Mouse (Mus musculus): ENCODE results near the gene Pecam1. TPM values are rescaled to one million over a fixed set of nuclear protein-coding genes. Genes with fewer than 3 reads are reported as not detected.

The Pecam1 gene
- total and polyA plus RNA-seq, 3 experiments, result 18.4 to 22.3 (median 19.2) TPM

DNA sequence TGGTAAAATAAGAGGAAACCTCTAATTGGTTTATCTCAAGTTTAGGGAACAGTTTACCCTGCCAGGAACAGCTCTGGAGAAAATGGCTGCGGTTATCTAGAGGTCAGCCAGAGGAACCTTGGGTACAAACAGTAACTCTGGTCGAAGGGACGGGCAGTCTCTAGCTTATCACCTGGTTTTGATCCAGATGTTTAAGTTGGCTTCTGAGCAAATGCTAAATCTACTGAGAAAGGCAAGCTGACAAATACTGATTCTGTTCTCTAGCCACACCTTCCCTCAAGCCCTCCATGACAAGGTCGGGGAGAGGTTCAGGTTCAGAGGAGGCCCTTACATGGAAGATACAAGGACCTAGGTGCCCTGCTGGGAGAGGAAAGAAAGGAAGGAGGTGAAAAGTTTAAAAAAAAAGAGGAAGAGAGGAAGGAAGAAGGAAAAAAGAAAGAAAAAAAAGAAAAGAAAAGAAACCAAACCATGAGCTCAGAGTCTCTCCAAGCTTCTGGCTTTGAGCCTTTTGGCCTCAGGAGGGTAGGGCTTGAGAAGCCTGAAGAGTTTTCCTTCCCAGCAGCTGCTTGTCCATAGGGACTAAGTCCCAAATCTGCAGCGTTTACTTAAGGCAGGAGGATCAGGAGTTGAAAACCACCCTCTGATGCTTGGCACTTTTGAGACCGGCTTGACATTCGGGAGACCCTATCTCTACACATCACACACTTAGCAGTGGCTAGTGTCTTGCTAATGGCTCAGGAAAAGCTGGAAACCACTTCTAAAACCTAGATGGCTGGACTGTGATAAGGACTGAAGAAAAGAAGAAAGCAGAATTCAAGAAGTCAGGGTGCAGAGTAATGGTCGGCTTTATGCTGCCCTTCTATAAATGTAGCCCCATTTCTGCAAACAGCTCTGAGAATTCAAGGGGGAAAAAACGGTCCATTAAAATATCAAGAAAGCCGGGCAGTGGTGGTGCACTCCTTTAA is 21.7 kb downstream of the Pecam1 start:
- in situ Hi-C loops (cut with MboI; ENCODE audit: low pct_ligation_motif_present, low pct_unique_long_range_greater_than_20kb, low sequenced_read_pairs) (no loop called here), dilution Hi-C loops (cut with MboI; ENCODE audit: extremely low pct_ligation_motif_present, extremely low pct_unique_long_range_greater_than_20kb, low sequenced_read_pairs) (no loop called here)
- Histone ChIP-seq H3K36me3 (replicated peaks in 1 of 2; ENCODE audit: control insufficient read depth in 1 of 2, insufficient read depth in 1 of 2, low read length in 1 of 2) (peaks cover 16 to 32% of the 10 kb centered on the region in 2 experiments), H3K9me3 (replicated peaks; ENCODE audit: low read length) (peaks cover 12% of the 10 kb centered on the region), H3K27me3 (replicated peaks) (no peaks in the 10 kb centered on the region), H3K9ac (ENCODE audit: insufficient read depth, low read depth) (no peak overlapping the region), H3K4me3 (replicated peaks in 1 of 3; ENCODE audit: low read depth in 2 of 3, low read length in 2 of 3, poor library complexity in 1 of 3) (no peak overlapping the region), H3K27ac (ENCODE audit: insufficient read depth, low read depth) (no peak overlapping the region), H3K4me1 (ENCODE audit: control insufficient read depth in 1 of 2, insufficient read depth in 2 of 2) (peaks cover 2 to 28% of the 10 kb centered on the region in 2 experiments), H3K4me2 (ENCODE audit: insufficient read depth, low read depth, poor library complexity, severe bottlenecking) (no peak overlapping the region), H3K79me2 (replicated peaks; ENCODE audit: control insufficient read depth, extremely low read depth, insufficient read depth, poor library complexity, severe bottlenecking) (no peaks in the 10 kb centered on the region; the same call in 1 of the 2 replicates)
- no peak for DNase-seq (ENCODE audit: extremely low read depth)
- TF ChIP-seq CTCF (conservative IDR thresholded peaks at IDR 0.05 in 1 of 2, IDR thresholded peaks at IDR 0.05 in 1 of 2; ENCODE audit: low read depth in 2 of 2, low read length in 2 of 2) (no peak), ZC3H11A (IDR thresholded peaks at IDR 0.05; ENCODE audit: low read depth, low read length) (no peak), MEF2A (IDR thresholded peaks at IDR 0.05; ENCODE audit: borderline replicate concordance, low read depth, low read length) (no peak), RAD21 (IDR thresholded peaks at IDR 0.05; ENCODE audit: low read depth, low read length) (no peak), POLR2AphosphoS2 (IDR thresholded peaks at IDR 0.05; ENCODE audit: low read depth, low read length) (no peak), CHD1 (IDR thresholded peaks at IDR 0.05; ENCODE audit: low read depth, low read length) (no peak), TBP (conservative IDR thresholded peaks at IDR 0.05; ENCODE audit: low read depth, low read length) (no peak), NRF1 (IDR thresholded peaks at IDR 0.05; ENCODE audit: low read depth, low read length) (no peak), MAZ (IDR thresholded peaks at IDR 0.05; ENCODE audit: low read depth, low read length) (no peak), TCF12 (IDR thresholded peaks at IDR 0.05; ENCODE audit: low read depth, low read length) (no peak), MAFK (IDR thresholded peaks at IDR 0.05; ENCODE audit: insufficient replicate concordance, low read length) (no peak), CHD2 (IDR thresholded peaks at IDR 0.05; ENCODE audit: low read length) (no peak), ZNF384 (IDR thresholded peaks at IDR 0.05; ENCODE audit: low read depth, low read length) (no peak), ETS1 (conservative IDR thresholded peaks at IDR 0.05; ENCODE audit: low read depth, low read length) (no peak), MAX (IDR thresholded peaks at IDR 0.05; ENCODE audit: low read length) (no peak), E2F4 (IDR thresholded peaks at IDR 0.05; ENCODE audit: insufficient replicate concordance, low read depth, low read length) (no peak)

- no peak for DNase-seq (ENCODE audit: extremely low read depth)
- in situ Hi-C loops (cut with MboI; ENCODE audit: low pct_ligation_motif_present, low pct_unique_long_range_greater_than_20kb, low sequenced_read_pairs) (no loop called here), dilution Hi-C loops (cut with MboI; ENCODE audit: extremely low pct_ligation_motif_present, extremely low pct_unique_long_range_greater_than_20kb, low sequenced_read_pairs) (no loop called here)
- H3K79me2 ChIP-seq (replicated peaks; ENCODE audit: control insufficient read depth, extremely low read depth, insufficient read depth, poor library complexity, severe bottlenecking), result no peaks in the 10 kb centered on the region; the same call in 1 of the 2 replicates
- peaks cover 16 to 30% of the 10 kb centered on the region in 2 experiments for H3K36me3 ChIP-seq (replicated peaks in 1 of 2; ENCODE audit: control insufficient read depth in 1 of 2, insufficient read depth in 1 of 2, low read length in 1 of 2)
- H3K27ac ChIP-seq (ENCODE audit: insufficient read depth, low read depth), result no peak overlapping the region
- H3K4me1 ChIP-seq (ENCODE audit: control insufficient read depth in 1 of 2, insufficient read depth in 2 of 2), result peaks cover 8 to 33% of the 10 kb centered on the region in 2 experiments
- H3K4me3 ChIP-seq (replicated peaks in 1 of 3; ENCODE audit: low read depth in 2 of 3, low read length in 2 of 3, poor library complexity in 1 of 3), result no peak overlapping the region
- TF ChIP-seq USF2 (conservative IDR thresholded peaks at IDR 0.05; ENCODE audit: low read depth, low read length) (no peak), JUN (IDR thresholded peaks at IDR 0.05; ENCODE audit: insufficient read depth, low read depth, low read length) (no peak), ZMIZ1 (IDR thresholded peaks at IDR 0.05; ENCODE audit: low read depth, low read length) (no peak), JUND (conservative IDR thresholded peaks at IDR 0.05; ENCODE audit: low read depth, low read length) (no peak), CHD1 (IDR thresholded peaks at IDR 0.05; ENCODE audit: low read depth, low read length) (no peak), MAZ (IDR thresholded peaks at IDR 0.05; ENCODE audit: low read depth, low read length) (no peak), NELFE (IDR thresholded peaks at IDR 0.05; ENCODE audit: low read depth, low read length) (no peak), SMC3 (IDR thresholded peaks at IDR 0.05; ENCODE audit: low read depth, low read length) (no peak), UBTF (IDR thresholded peaks at IDR 0.05; ENCODE audit: low read depth, low read length) (no peak), MEF2A (IDR thresholded peaks at IDR 0.05; ENCODE audit: borderline replicate concordance, low read depth, low read length) (no peak), MYC (IDR thresholded peaks at IDR 0.05; ENCODE audit: low read depth, low read length) (no peak), ETS1 (conservative IDR thresholded peaks at IDR 0.05; ENCODE audit: low read depth, low read length) (no peak), PAX5 (IDR thresholded peaks at IDR 0.05; ENCODE audit: low read length) (no peak), IRF4 (IDR thresholded peaks at IDR 0.05; ENCODE audit: low read depth, low read length) (no peak), ELF1 (IDR thresholded peaks at IDR 0.05; ENCODE audit: low read depth, low read length) (no peak), USF1 (IDR thresholded peaks at IDR 0.05; ENCODE audit: low read depth, low read length) (no peak), POLR2A (IDR thresholded peaks at IDR 0.05; ENCODE audit: low read depth, low read length) (no peak)
- no peaks in the 10 kb centered on the region for H3K27me3 ChIP-seq (replicated peaks)
- H3K4me2 ChIP-seq (ENCODE audit: insufficient read depth, low read depth, poor library complexity, severe bottlenecking), result no peak overlapping the region
- H3K9ac ChIP-seq (ENCODE audit: insufficient read depth, low read depth), result no peak overlapping the region
- peaks cover 12% of the 10 kb centered on the region for H3K9me3 ChIP-seq (replicated peaks; ENCODE audit: low read length)
These were observed 22.5 kb downstream of the Pecam1 start for GRCm38 (mm10) chr11:106727967-106728366.

All from CH12.LX (cell line).